Comparison of ENCODE assay signal across 30 mouse cellular contexts in the genomic region with DNA sequence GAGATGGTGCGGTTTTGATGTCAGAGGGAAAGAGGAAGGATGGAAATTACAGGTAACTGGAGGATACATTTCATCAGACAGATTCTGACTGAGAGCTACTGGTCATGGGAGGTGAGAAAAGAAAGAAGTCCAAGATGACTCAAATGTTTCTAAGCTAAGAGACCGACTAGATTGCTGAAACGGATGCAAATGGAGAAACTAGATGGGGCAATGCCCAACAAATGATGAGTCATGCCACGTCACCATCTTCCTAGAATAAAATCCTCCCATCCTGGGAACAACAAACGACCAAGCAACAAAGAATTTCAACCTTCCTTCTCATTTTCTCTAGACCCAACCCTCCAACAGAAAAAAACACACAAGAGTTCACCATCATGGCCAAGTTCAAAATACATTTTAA. TPM values are rescaled to one million over a fixed set of nuclear protein-coding genes. Genes with fewer than 3 reads are reported as not detected.
A peak's percentile ranks its signal among the peaks of the same experiment; 100 is the strongest.
DNase-seq lines count a peak whose midpoint lies in the region; ATAC-seq and TF ChIP-seq lines count a peak whose summit lies in the region.
"Had no signal": no experiment of that assay in that cellular context is flagged by ENCODE, and none has a peak within 500 bp of the region (broad histone marks: within the 10 kb centered on the region; RNA-seq: fewer than 3 reads in every experiment).

No protein-coding gene starts in this region.

- no peak overlapping the region for H3ac ChIP-seq in C2C12 (ENCODE audit: control insufficient read depth, insufficient read length, low read depth)
- no peak overlapping the region for H3ac ChIP-seq in myocyte (ENCODE audit: control insufficient read depth, insufficient read length)

- peaks cover 8% of the 10 kb centered on the region; the same call in 1 of the 2 replicates for H3K4me1 ChIP-seq in heart, embryonic 10.5 days
- H3K4me1 ChIP-seq in forebrain, embryonic 13.5 days, result no peaks in the 10 kb centered on the region
- H3K4me1 ChIP-seq: embryonic facial prominence, embryonic 12.5 days; embryonic facial prominence, embryonic 15.5 days; hindbrain, embryonic 12.5 days; hindbrain, embryonic 15.5 days had no signal

- no peak overlapping the region for H3K4me3 ChIP-seq in C2C12 (ENCODE audit: insufficient read depth, poor library complexity, severe bottlenecking)
- H3K4me3 ChIP-seq in myocyte, result no peak overlapping the region
- H3K4me3 ChIP-seq in heart, embryonic 10.5 days, result no peak overlapping the region
- no peak overlapping the region for H3K4me3 ChIP-seq in forebrain, embryonic 13.5 days
- H3K4me3 ChIP-seq: embryonic facial prominence, embryonic 12.5 days; embryonic facial prominence, embryonic 15.5 days; heart, embryonic 13.5 days; hindbrain, embryonic 12.5 days; hindbrain, embryonic 15.5 days had no signal

- intact Hi-C loops in heart, postnatal 10 days (cut with DNase I), result no loop called here

- ATAC-seq in forebrain, embryonic 13.5 days, result no peak
- ATAC-seq: activated CD4-positive, CD25-positive, alpha-beta regulatory T cell, adult 4 months; forebrain, embryonic 14.5 days; forebrain, postnatal 0 days; intestine, postnatal 0 days had no signal

- H3K27ac ChIP-seq in heart, embryonic 10.5 days, result no peak overlapping the region
- no peak overlapping the region for H3K27ac ChIP-seq in forebrain, embryonic 13.5 days
- H3K27ac ChIP-seq: embryonic facial prominence, embryonic 12.5 days; embryonic facial prominence, embryonic 15.5 days; heart, embryonic 13.5 days; hindbrain, embryonic 12.5 days; hindbrain, embryonic 15.5 days had no signal

- no peaks in the 10 kb centered on the region for H3K79me3 ChIP-seq in C2C12 (ENCODE audit: low read depth)

- peak; percentile 73 for DNase-seq in 3T3-L1 (ENCODE audit: low read depth, low spot score)
- peak; percentile 4 for DNase-seq in adipocyte (ENCODE audit: low spot score)
- no peak for DNase-seq in heart, postnatal 10 days
- DNase-seq in heart, embryonic 10.5 days (ENCODE audit: low spot score), result no peak
- DNase-seq: adrenal gland, postnatal 10 days; adrenal gland, postnatal 36 days; cerebellum, adult 11 months; cerebellum, adult 2 months; cerebellum, adult 9-11 months; cerebellum, postnatal 25 days; forebrain, postnatal 0 days; gastrocnemius, postnatal 10 days; heart, adult 11 months; kidney, adult 8-10 months had no signal

- WGBS in heart, embryonic 10.5 days, result 88% methylated on average over 5 of the region's 5 CpGs
- WGBS in forebrain, embryonic 13.5 days, result 88% methylated on average over 5 of the region's 5 CpGs

- no peaks in the 10 kb centered on the region for H3K9me3 ChIP-seq in heart, embryonic 10.5 days
- no peaks in the 10 kb centered on the region for H3K9me3 ChIP-seq in forebrain, embryonic 13.5 days (replicated peaks)
- H3K9me3 ChIP-seq: embryonic facial prominence, embryonic 12.5 days; embryonic facial prominence, embryonic 15.5 days; heart, embryonic 13.5 days; hindbrain, embryonic 12.5 days; hindbrain, embryonic 15.5 days had no signal

- no peaks in the 10 kb centered on the region for H3K79me2 ChIP-seq in C2C12 (ENCODE audit: control insufficient read depth, insufficient read depth)
- H3K79me2 ChIP-seq in myocyte (ENCODE audit: control insufficient read depth, insufficient read depth), result no peaks in the 10 kb centered on the region

- H3K4me2 ChIP-seq in myocyte (ENCODE audit: low read depth), result peak overlapping the region; percentile 43
- H3K4me2 ChIP-seq in forebrain, embryonic 13.5 days, result no peak overlapping the region
- H3K4me2 ChIP-seq: embryonic facial prominence, embryonic 12.5 days; embryonic facial prominence, embryonic 15.5 days; heart, embryonic 13.5 days; hindbrain, embryonic 12.5 days; hindbrain, embryonic 15.5 days had no signal

- no peak for TF ChIP-seq CTCF in C2C12 (IDR thresholded peaks at IDR 0.05; ENCODE audit: control insufficient read depth, insufficient read depth, insufficient read length)

- H3K36me3 ChIP-seq in C2C12 (ENCODE audit: control insufficient read depth, insufficient read depth) (no peaks in the 10 kb centered on the region), myocyte (ENCODE audit: control insufficient read depth, insufficient read depth) (no peaks in the 10 kb centered on the region)
- no peaks in the 10 kb centered on the region for H3K36me3 ChIP-seq in heart, embryonic 10.5 days
- no peaks in the 10 kb centered on the region for H3K36me3 ChIP-seq in forebrain, embryonic 13.5 days (ENCODE audit: poor library complexity, severe bottlenecking)
- H3K36me3 ChIP-seq: embryonic facial prominence, embryonic 12.5 days; embryonic facial prominence, embryonic 15.5 days; heart, embryonic 13.5 days; hindbrain, embryonic 12.5 days; hindbrain, embryonic 15.5 days had no signal

- no peaks in the 10 kb centered on the region for H3K27me3 ChIP-seq in C2C12 (ENCODE audit: control insufficient read depth, insufficient read depth, insufficient read length)
- no peaks in the 10 kb centered on the region for H3K27me3 ChIP-seq in myocyte (ENCODE audit: control insufficient read depth, insufficient read depth, insufficient read length)
- H3K27me3 ChIP-seq in heart, embryonic 10.5 days (ENCODE audit: insufficient read depth, poor library complexity, severe bottlenecking), result no peaks in the 10 kb centered on the region
- no peaks in the 10 kb centered on the region for H3K27me3 ChIP-seq in forebrain, embryonic 13.5 days
- H3K27me3 ChIP-seq: embryonic facial prominence, embryonic 12.5 days; embryonic facial prominence, embryonic 15.5 days; heart, embryonic 13.5 days; hindbrain, embryonic 12.5 days; hindbrain, embryonic 15.5 days had no signal

- H3K9ac ChIP-seq in forebrain, embryonic 13.5 days, result no peak overlapping the region
- H3K9ac ChIP-seq: embryonic facial prominence, embryonic 12.5 days; embryonic facial prominence, embryonic 15.5 days; forebrain, postnatal 0 days; heart, embryonic 13.5 days; hindbrain, embryonic 12.5 days; hindbrain, embryonic 15.5 days had no signal

- no peak for TF ChIP-seq POLR2A in myocyte (IDR thresholded peaks at IDR 0.05; ENCODE audit: insufficient read length, low read depth)

TF ChIP-seq in C2C12, 6 proteins besides CTCF, POLR2A, EP300 and RAD21:
- TF ChIP-seq CEBPB (IDR thresholded peaks at IDR 0.05; ENCODE audit: low read depth), result peak; percentile 76
- no peak for TF ChIP-seq MYOD1 (IDR thresholded peaks at IDR 0.05; ENCODE audit: control insufficient read depth, insufficient read length, low read depth)
- TF ChIP-seq FOSL1 (IDR thresholded peaks at IDR 0.05; ENCODE audit: insufficient read depth, low read length, poor library complexity, severe bottlenecking), result peak; percentile 79
- no peak for TF ChIP-seq MYOG (IDR thresholded peaks at IDR 0.05; ENCODE audit: control insufficient read depth, extremely low read depth, insufficient read length)

TF ChIP-seq in myocyte, 11 proteins besides CTCF, POLR2A, EP300 and RAD21:
- TF ChIP-seq CEBPB (IDR thresholded peaks at IDR 0.05; ENCODE audit: insufficient read depth, poor library complexity, severe bottlenecking), result peak; percentile 47; the same call in 1 of the 2 replicates
- TF ChIP-seq USF1 (IDR thresholded peaks at IDR 0.05; ENCODE audit: low read depth), result no peak
- no peak for TF ChIP-seq MAX (IDR thresholded peaks at IDR 0.05; ENCODE audit: low read depth)

RNA-seq across cellular contexts. Expression of a gene that starts 18.6 kb away (rescaled TPM):
- polyA plus RNA-seq in C2C12 (2012; fragmentation: generic; extraction: Trizol) (not detected), myocyte (2012; fragmentation: generic; extraction: Trizol) (0.08 TPM)
- total RNA-seq in heart, postnatal 10 days (2021), result 1 to 10 TPM; 1.6 to 2.0 TPM
- polyA plus RNA-seq in heart, embryonic 10.5 days (2016; fragmentation: Nextera tagmentation; extraction: Ambion mirVana), result 0.04 and 0.09 TPM in 2 replicates
- polyA plus RNA-seq in forebrain, embryonic 13.5 days (2015; fragmentation: Nextera tagmentation; extraction: Ambion mirVana), result not detected in 2 replicates
- total RNA-seq: adrenal gland, adult 18-20 months; adrenal gland, postnatal 36 days; common myeloid progenitor, adult 5-6 weeks; gastrocnemius, adult 18-20 months; gastrocnemius, postnatal 10 days; hematopoietic stem cell, adult 5-6 weeks; MEL had no signal
- polyA plus RNA-seq: forebrain, embryonic 14.5 days had no signal

Comparison
In these comparisons a context has a peak if more than half of its experiments do, and no peak if none do; other contexts are left out.
1. DNase-seq: peak in 3T3-L1 (single experiment) and adipocyte (single experiment); none in heart, postnatal 10 days (0 of 2) and heart, embryonic 10.5 days (single experiment).